Mouse (Mus musculus) liver, embryonic 12.5 days (tissue): Measurements from ENCODE around the gene Phgdh. TPM values are rescaled to one million over a fixed set of nuclear protein-coding genes. Genes with fewer than 3 reads are reported as not detected.
A peak's percentile ranks its signal among the peaks of the same experiment; 100 is the strongest.

ENCODE experiments used
- ATAC-seq: fragments of 200-750 bp; cut with Nextera tagmentation; 2 replicates; pipeline ENCODE4 v1.8.0; 2017; ENCODE audit warnings: moderate number of reproducible peaks, mild to moderate bottlenecking, moderate library complexity
- H3K27ac ChIP-seq: fragments of 300-500 bp; sonication (generic); 2 replicates; pipeline ENCODE4 v1.5.1; 2016; ENCODE audit warnings: mild to moderate bottlenecking
- H3K27me3 ChIP-seq: fragments of 300-500 bp; sonication (generic); replicated peaks from 2 replicates; pipeline ENCODE4 v1.6.1; 2016; ENCODE audit warnings: mild to moderate bottlenecking, moderate library complexity
- H3K36me3 ChIP-seq: fragments of 300-500 bp; sonication (generic); 2 replicates; pipeline ENCODE4 v1.6.1; 2016; ENCODE audit warnings: mild to moderate bottlenecking, moderate library complexity
- H3K4me1 ChIP-seq: fragments of 300-500 bp; sonication (generic); 2 replicates; pipeline ENCODE4 v1.6.1; 2016
- H3K4me2 ChIP-seq: fragments of 300-500 bp; sonication (generic); 2 replicates; pipeline ENCODE4 v1.6.1; 2016; ENCODE audit warnings: mild to moderate bottlenecking, moderate library complexity
- H3K4me3 ChIP-seq: fragments of 300-500 bp; sonication (generic); 2 replicates; pipeline ENCODE4 v1.5.1; 2016; ENCODE audit warnings: mild to moderate bottlenecking, moderate library complexity
- H3K9ac ChIP-seq: fragments of 300-500 bp; sonication (generic); 2 replicates; pipeline ENCODE4 v1.6.1; 2016; ENCODE audit warnings: mild to moderate bottlenecking, moderate library complexity
- H3K9me3 ChIP-seq: fragments of 300-500 bp; sonication (generic); replicated peaks from 2 replicates; pipeline ENCODE4 v1.6.1; 2016; ENCODE audit warnings: mild to moderate bottlenecking, moderate library complexity
- WGBS: fragments of 180-500 bp; shearing (Covaris S2); methylation state at CpG from one replicate; pipeline ENCODE4 v1.1.7; 2016; ENCODE audit not compliant: insufficient replicate concordance; 5-methylcytosine and 5-hydroxymethylcytosine counted together
- polyA plus RNA-seq: library from polyadenylated mRNA; unstranded; fragments of >200 nt; fragmentation: Nextera tagmentation; extraction: Ambion mirVana; gene quantifications from 2 replicates; pipeline ENCODE4 v1.2.1, GENCODE M21; 2016

Gene Phgdh
- polyA plus RNA-seq, 1 experiment from 2014 or later = 381 TPM

DNA sequence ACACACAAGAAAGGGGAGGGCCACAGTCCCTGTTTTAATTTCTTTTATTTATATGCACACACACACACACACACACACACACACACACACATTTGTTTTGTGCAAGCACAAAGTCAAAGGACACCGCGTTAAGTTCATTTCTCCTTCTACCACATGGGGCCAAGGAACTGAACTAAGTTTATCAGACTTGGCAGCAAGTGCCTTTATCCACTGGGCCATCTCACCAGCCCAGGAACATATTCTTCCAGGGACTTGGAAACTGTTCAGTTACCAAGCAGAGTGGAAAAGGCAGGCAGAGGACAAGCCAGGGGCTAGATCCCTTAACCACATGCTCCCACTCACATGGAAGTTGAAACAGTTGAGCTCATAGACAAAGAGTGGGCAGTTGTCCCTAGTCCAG, 29.0 kb upstream of the Phgdh start:
- Histone ChIP-seq H3K27ac (no peak overlapping the region), H3K4me2 (no peak overlapping the region), H3K4me1 (no peaks in the 10 kb centered on the region), H3K27me3 (no peaks in the 10 kb centered on the region), H3K4me3 (no peak overlapping the region), H3K9ac (no peak overlapping the region), H3K9me3 (no peaks in the 10 kb centered on the region), H3K36me3 (no peaks in the 10 kb centered on the region)
- ATAC-seq = no peak
- WGBS = 78% methylated on average over 2 of the region's 2 CpGs

DNA sequence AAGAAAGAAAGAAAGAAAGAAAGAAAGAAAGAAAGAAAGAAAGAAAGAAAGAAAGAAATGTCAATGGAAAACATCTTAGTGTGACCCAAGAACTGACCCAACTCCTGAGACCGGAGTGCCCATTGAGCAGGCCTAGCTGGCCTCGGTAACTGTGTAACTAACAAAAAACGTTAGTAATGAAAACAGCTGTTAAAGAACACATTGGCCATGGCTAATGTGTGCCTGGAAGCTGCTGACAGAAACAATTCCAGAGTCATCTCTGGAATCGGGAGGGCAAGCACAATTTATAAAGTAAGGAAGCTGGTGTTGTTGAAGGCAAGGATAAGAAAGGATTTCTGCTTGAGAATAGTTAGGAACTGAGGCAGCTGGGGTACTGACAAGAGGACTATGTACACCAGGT, 28.5 kb upstream of the Phgdh start:
- H3K4me1 ChIP-seq = no peaks in the 10 kb centered on the region
- ATAC-seq = no peak
- no peak overlapping the region for H3K9ac ChIP-seq
- no peak overlapping the region for H3K4me3 ChIP-seq
- no peaks in the 10 kb centered on the region for H3K9me3 ChIP-seq
- no peaks in the 10 kb centered on the region for H3K36me3 ChIP-seq
- no peak overlapping the region for H3K4me2 ChIP-seq
- H3K27me3 ChIP-seq = no peaks in the 10 kb centered on the region
- 55% methylated on average over 4 of the region's 4 CpGs for WGBS
- H3K27ac ChIP-seq = no peak overlapping the region

DNA sequence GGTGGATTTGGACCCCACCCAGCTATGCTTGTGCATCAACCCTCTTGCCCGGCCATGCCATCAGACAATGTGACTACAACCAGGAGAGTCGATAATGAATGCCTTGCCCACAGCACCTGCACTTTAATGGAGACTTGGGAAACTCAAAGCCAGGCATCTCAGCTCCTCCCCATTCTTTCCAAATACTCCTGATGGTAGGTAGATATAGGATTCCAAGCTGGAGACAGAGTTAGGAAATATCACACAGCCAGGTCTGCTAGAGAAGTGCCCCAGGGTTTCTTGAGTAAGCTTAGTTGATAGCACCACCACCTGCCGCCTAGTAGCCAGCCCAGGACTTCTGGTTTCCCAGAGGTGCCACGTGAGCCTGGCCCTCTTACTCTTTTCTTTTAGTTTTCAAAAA, 27.0 kb upstream of the Phgdh start:
- H3K27me3 ChIP-seq = no peaks in the 10 kb centered on the region
- no peak overlapping the region for H3K4me2 ChIP-seq
- no peak for ATAC-seq
- no peaks in the 10 kb centered on the region for H3K4me1 ChIP-seq
- H3K36me3 ChIP-seq = no peaks in the 10 kb centered on the region
- 63% methylated on average over 4 of the region's 4 CpGs for WGBS
- no peak overlapping the region for H3K4me3 ChIP-seq
- no peak overlapping the region for H3K27ac ChIP-seq
- no peak overlapping the region for H3K9ac ChIP-seq
- no peaks in the 10 kb centered on the region for H3K9me3 ChIP-seq

- 56% methylated on average over 3 of the region's 3 CpGs for WGBS
- H3K9ac ChIP-seq = no peak overlapping the region
- no peaks in the 10 kb centered on the region for H3K27me3 ChIP-seq
- no peak for ATAC-seq
- H3K27ac ChIP-seq = no peak overlapping the region
- no peaks in the 10 kb centered on the region for H3K4me1 ChIP-seq
- H3K36me3 ChIP-seq = no peaks in the 10 kb centered on the region
- no peaks in the 10 kb centered on the region for H3K9me3 ChIP-seq
- no peak overlapping the region for H3K4me3 ChIP-seq
- no peak overlapping the region for H3K4me2 ChIP-seq
These were observed 26.3 kb upstream of the Phgdh start for GRCm38 (mm10) chr3:98366086-98366485.

DNA sequence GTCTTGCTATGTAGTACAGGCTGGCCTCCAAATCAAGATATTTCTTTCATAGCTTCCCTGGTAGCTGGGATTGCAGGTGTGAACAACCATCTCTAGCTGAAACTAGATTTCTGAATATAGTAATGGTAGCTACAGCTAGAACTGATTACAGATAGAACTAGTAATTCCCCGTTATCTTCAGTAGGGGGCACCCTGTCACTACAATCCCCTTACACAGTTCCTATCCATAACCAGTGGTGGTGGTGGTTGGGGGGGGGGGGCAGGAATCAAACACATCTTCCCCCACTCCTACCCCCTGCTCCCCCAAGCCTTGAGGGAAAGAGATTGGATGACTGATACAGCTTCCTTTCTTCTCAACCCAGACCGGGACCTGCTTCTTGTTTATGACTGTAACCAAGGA, 23.0 kb upstream of the Phgdh start:
- no peaks in the 10 kb centered on the region for H3K9me3 ChIP-seq
- no peak overlapping the region for H3K27ac ChIP-seq
- no peaks in the 10 kb centered on the region for H3K36me3 ChIP-seq
- no peak overlapping the region for H3K9ac ChIP-seq
- 25% methylated on average over 2 of the region's 2 CpGs for WGBS
- no peaks in the 10 kb centered on the region for H3K27me3 ChIP-seq
- H3K4me1 ChIP-seq = no peaks in the 10 kb centered on the region
- H3K4me3 ChIP-seq = no peak overlapping the region
- no peak overlapping the region for H3K4me2 ChIP-seq
- no peak for ATAC-seq

DNA sequence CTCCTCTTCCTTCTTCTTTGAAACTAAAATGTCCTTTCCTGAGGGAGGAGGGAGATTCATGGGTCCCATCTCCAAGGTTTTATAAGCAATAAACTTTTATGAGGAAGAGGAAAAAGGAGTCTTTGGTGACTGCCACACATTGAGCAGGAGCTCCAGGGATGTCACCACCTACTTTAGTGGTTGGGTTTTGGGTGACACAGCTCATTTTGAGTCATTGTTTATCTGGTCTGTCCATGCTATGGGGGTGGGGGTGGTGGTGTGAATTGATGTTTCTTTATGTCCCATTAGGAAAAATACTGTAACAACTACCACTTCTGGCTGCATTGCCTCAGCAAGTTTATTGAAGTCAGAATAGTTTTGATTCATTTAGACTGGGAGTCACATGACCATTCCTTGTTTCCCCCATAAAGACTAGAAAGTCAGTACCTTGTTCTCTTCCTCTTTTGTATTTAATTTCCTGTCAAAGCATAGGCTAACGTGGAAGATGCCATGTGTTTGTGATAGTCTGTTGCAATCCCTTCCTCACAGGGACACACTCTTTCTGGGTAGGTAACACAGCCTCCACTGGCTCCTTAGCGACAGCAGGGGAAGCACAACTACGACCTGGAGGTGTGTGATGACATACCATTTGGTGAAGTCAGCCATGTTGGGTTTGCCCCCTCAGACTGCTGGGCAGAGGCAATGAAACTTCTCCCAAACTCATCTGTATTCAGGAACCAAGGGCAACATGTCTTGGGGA, 17.0 kb upstream of the Phgdh start:
- WGBS = 40% methylated on average over 3 of the region's 3 CpGs
- H3K4me2 ChIP-seq = no peak overlapping the region
- H3K27ac ChIP-seq = no peak overlapping the region
- H3K36me3 ChIP-seq = no peaks in the 10 kb centered on the region
- H3K4me1 ChIP-seq = no peaks in the 10 kb centered on the region
- no peak for ATAC-seq
- no peak overlapping the region for H3K4me3 ChIP-seq
- H3K27me3 ChIP-seq = no peaks in the 10 kb centered on the region
- no peak overlapping the region for H3K9ac ChIP-seq
- no peaks in the 10 kb centered on the region for H3K9me3 ChIP-seq

- Histone ChIP-seq H3K9me3 (no peaks in the 10 kb centered on the region), H3K9ac (no peak overlapping the region), H3K4me2 (no peak overlapping the region), H3K27me3 (no peaks in the 10 kb centered on the region; the same call in 1 of the 2 replicates), H3K27ac (no peak overlapping the region), H3K36me3 (no peaks in the 10 kb centered on the region), H3K4me3 (no peak overlapping the region), H3K4me1 (no peaks in the 10 kb centered on the region)
- 77% methylated on average over 6 of the region's 6 CpGs for WGBS
- ATAC-seq = no peak
These were observed 16.2 kb upstream of the Phgdh start for GRCm38 (mm10) chr3:98356026-98356365.

- Histone ChIP-seq H3K27ac (no peak overlapping the region), H3K4me2 (no peak overlapping the region), H3K27me3 (no peaks in the 10 kb centered on the region; the same call in 1 of the 2 replicates), H3K4me1 (no peaks in the 10 kb centered on the region), H3K36me3 (no peaks in the 10 kb centered on the region), H3K9me3 (no peaks in the 10 kb centered on the region), H3K9ac (no peak overlapping the region), H3K4me3 (no peak overlapping the region)
- 71% methylated on average over 10 of the region's 10 CpGs for WGBS
- no peak for ATAC-seq
These were observed 15.7 kb upstream of the Phgdh start for GRCm38 (mm10) chr3:98355344-98356025.

- no peaks in the 10 kb centered on the region for H3K9me3 ChIP-seq
These were observed 14.1 kb upstream of the Phgdh start for GRCm38 (mm10) chr3:98353892-98354291.

DNA sequence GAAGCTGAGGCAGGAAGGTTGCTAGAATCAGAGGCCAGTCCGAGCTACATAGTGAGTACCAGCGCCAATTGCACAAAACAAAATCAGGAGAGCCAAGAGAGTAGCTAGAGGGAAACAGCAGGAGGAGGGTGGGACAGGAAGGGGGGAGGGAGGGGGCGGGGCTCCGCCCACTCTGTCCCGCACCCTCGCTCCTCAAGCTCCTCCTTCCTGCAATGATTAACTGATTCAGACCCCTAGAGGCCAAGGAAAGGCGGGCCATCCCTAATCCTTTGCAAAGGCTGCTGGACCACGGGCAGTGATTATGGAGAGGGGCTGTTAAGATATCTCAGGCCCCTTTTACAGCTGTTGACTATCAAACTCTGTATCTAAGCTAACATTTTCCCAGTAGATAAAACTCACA, 8.9 kb upstream of the Phgdh start:
- WGBS = 20% methylated on average over 4 of the region's 8 CpGs
- Histone ChIP-seq H3K9ac (no peak overlapping the region), H3K4me3 (no peak overlapping the region), H3K27ac (no peak overlapping the region), H3K36me3 (no peaks in the 10 kb centered on the region), H3K9me3 (no peaks in the 10 kb centered on the region), H3K4me1 (peaks cover 12% of the 10 kb centered on the region; the same call in 1 of the 2 replicates), H3K27me3 (no peaks in the 10 kb centered on the region; the same call in 1 of the 2 replicates), H3K4me2 (peak overlapping the region; percentile 20; the same call in 1 of the 2 replicates)
- ATAC-seq = peak; percentile 59

More at GRCm38 (mm10) chr3:98353892-98354291, 14.1 kb upstream of the Phgdh start:
- no peak overlapping the region for H3K4me3 ChIP-seq
- no peak overlapping the region for H3K4me2 ChIP-seq
- WGBS = 27% methylated on average over 7 of the region's 7 CpGs
- H3K27me3 ChIP-seq = no peaks in the 10 kb centered on the region; the same call in 1 of the 2 replicates
- no peaks in the 10 kb centered on the region for H3K4me1 ChIP-seq
- H3K9ac ChIP-seq = no peak overlapping the region
- no peak overlapping the region for H3K27ac ChIP-seq
- ATAC-seq = no peak
- H3K36me3 ChIP-seq = no peaks in the 10 kb centered on the region

GRCm38 (mm10) chr3:98348106-98348505, 8.3 kb upstream of the Phgdh start:
- Histone ChIP-seq H3K36me3 (no peaks in the 10 kb centered on the region), H3K27me3 (no peaks in the 10 kb centered on the region; the same call in 1 of the 2 replicates), H3K27ac (no peak overlapping the region), H3K4me3 (no peak overlapping the region), H3K9me3 (no peaks in the 10 kb centered on the region), H3K4me1 (peaks cover 12% of the 10 kb centered on the region; the same call in 1 of the 2 replicates), H3K9ac (no peak overlapping the region), H3K4me2 (0 out of 2 replicates have a peak overlapping the region, but pooled peaks have one; percentile 20)
- WGBS = 21% methylated on average over 6 of the region's 6 CpGs
- no peak for ATAC-seq

DNA sequence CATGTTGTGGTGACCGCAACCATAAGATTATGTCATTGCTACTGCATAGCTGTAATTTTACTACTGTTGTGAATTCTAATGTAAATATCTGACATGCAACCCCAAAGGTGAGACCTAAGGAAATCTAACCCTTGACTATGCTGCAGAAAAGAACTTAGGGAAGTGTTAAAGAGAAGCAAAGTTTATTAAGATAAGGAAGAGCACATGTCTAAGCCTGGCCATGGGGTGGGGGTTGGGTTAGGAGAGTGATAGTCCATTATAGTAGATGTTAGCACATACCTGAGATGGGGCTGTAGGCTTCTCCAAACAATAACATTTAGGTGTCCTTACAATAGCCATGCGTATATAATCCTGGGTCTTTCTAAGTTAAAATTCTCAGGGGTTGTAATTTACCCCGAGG, 3.4 kb upstream of the Phgdh start:
- H3K27me3 ChIP-seq = no peaks in the 10 kb centered on the region
- ATAC-seq = no peak
- no peak overlapping the region for H3K27ac ChIP-seq
- no peaks in the 10 kb centered on the region for H3K9me3 ChIP-seq
- H3K4me2 ChIP-seq = no peak overlapping the region
- no peak overlapping the region for H3K4me3 ChIP-seq
- H3K9ac ChIP-seq = no peak overlapping the region
- H3K36me3 ChIP-seq = no peaks in the 10 kb centered on the region
- peaks cover 22% of the 10 kb centered on the region for H3K4me1 ChIP-seq
- 68% methylated on average over 3 of the region's 3 CpGs for WGBS
